Mouse (Mus musculus) thymus, adult 2 months (tissue): ENCODE data around the gene Ubr2. TPM values are rescaled to one million over a fixed set of nuclear protein-coding genes. Genes with fewer than 3 reads are reported as not detected.

Experiments used
- DNase-seq: peaks from one replicate; pipeline ENCODE4 v3.0.0; 2021
- H3K27ac ChIP-seq: fragments of 200-500 bp; 2 replicates; pipeline ENCODE4 v1.5.1; 2012; ENCODE audit warnings: low read length, control low read depth; ENCODE audit not compliant: control insufficient read depth, insufficient read depth
- H3K27me3 ChIP-seq: fragments of 200-500 bp; 2 replicates; pipeline ENCODE4 v1.6.1; 2012; ENCODE audit warnings: mild to moderate bottlenecking, low read length, moderate library complexity, mixed read lengths; ENCODE audit not compliant: control insufficient read depth, insufficient read depth
- H3K36me3 ChIP-seq: fragments of 200-500 bp; 2 replicates; pipeline ENCODE4 v1.6.1; 2012; ENCODE audit warnings: mild to moderate bottlenecking, low read length, moderate library complexity; ENCODE audit not compliant: control insufficient read depth, insufficient read depth
- H3K4me1 ChIP-seq: fragments of 200-500 bp; replicated peaks from 2 replicates; pipeline ENCODE4 v1.6.1; 2012; ENCODE audit warnings: low read length; ENCODE audit not compliant: control insufficient read depth, insufficient read depth
- H3K4me3 ChIP-seq: fragments of 200-500 bp; 2 replicates; pipeline ENCODE4 v1.5.1; 2012; ENCODE audit warnings: mild to moderate bottlenecking, low read length, control low read depth, moderate library complexity; ENCODE audit not compliant: control insufficient read depth, insufficient read depth
- CTCF ChIP-seq: fragments of 200-500 bp; IDR thresholded peaks from 2 replicates; pipeline ENCODE4 v1.5.1; 2012; ENCODE audit warnings: mild to moderate bottlenecking, control low read depth, low read length, moderate library complexity, borderline replicate concordance; ENCODE audit not compliant: control insufficient read depth, poor library complexity, insufficient read depth; ENCODE audit errors: extremely low read depth
- POLR2A ChIP-seq: fragments of 200-500 bp; IDR thresholded peaks from 2 replicates; pipeline ENCODE4 v1.6.1; 2012; ENCODE audit warnings: mild to moderate bottlenecking, low read length, control low read depth, moderate library complexity; ENCODE audit not compliant: control insufficient read depth, poor library complexity, insufficient read depth; ENCODE audit errors: extremely low read depth
- WGBS: fragments of 180-500 bp; shearing (Covaris S2); methylation state at CpG from one replicate; pipeline ENCODE4 v1.1.7; 2018; 5-methylcytosine and 5-hydroxymethylcytosine counted together
- polyA plus RNA-seq: library from polyadenylated mRNA; depleted of rRNA; stranded (reverse); fragments of >200 nt; gene quantifications from 2 replicates; pipeline ENCODE4 v1.2.3, GENCODE M21; 2012

The Ubr2 gene
- polyA plus RNA-seq, 1 experiment = 61.9 TPM

DNA sequence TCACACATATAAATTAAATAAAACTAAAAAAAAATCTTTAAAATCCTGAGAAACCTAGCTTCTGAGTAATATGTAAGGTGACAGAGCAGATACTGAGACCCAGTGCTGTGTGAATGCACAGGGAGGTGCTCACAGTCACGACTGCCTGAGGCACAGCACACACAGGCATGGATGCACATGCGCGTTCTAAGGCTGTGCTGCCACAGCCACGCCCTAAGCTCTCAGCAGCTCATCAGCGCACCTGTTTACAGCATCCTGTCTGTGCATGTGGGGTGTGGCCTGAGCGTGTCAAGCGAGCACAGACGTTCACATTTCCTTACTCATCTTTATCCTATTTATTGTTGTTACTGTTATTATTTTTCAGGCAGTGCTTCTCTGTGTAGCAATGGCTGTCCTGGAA lies 69.9 kb downstream of the Ubr2 start:
- no peak overlapping the region for H3K27ac ChIP-seq
- no peaks in the 10 kb centered on the region for H3K27me3 ChIP-seq
- WGBS = 96% methylated on average over 8 of the region's 8 CpGs
- DNase-seq = no peak
- peaks cover 81% of the 10 kb centered on the region for H3K36me3 ChIP-seq
- TF ChIP-seq CTCF (no peak), POLR2A (no peak)
- no peak overlapping the region for H3K4me3 ChIP-seq
- no peaks in the 10 kb centered on the region for H3K4me1 ChIP-seq

- TF ChIP-seq CTCF (0 out of 2 replicates have a peak, but pooled peaks have one; percentile 52), POLR2A (no peak)
- WGBS = 91% methylated on average over 19 of the region's 19 CpGs
- Histone ChIP-seq H3K27ac (no peak overlapping the region), H3K4me1 (no peaks in the 10 kb centered on the region), H3K36me3 (peaks cover 62% of the 10 kb centered on the region), H3K4me3 (no peak overlapping the region), H3K27me3 (no peaks in the 10 kb centered on the region)
- peak; percentile 60 for DNase-seq
These were observed 76.6 kb downstream of the Ubr2 start for GRCm38 (mm10) chr17:46933557-46934348.

GRCm38 (mm10) chr17:46932961-46933360 lies 77.4 kb downstream of the Ubr2 start:
- no peak overlapping the region for H3K4me3 ChIP-seq
- DNase-seq = no peak
- H3K4me1 ChIP-seq = no peaks in the 10 kb centered on the region
- no peak for TF ChIP-seq CTCF
- TF ChIP-seq POLR2A = no peak
- no peak overlapping the region for H3K27ac ChIP-seq
- H3K27me3 ChIP-seq = no peaks in the 10 kb centered on the region
- 95% methylated on average over 5 of the region's 5 CpGs for WGBS
- peaks cover 54% of the 10 kb centered on the region for H3K36me3 ChIP-seq

DNA sequence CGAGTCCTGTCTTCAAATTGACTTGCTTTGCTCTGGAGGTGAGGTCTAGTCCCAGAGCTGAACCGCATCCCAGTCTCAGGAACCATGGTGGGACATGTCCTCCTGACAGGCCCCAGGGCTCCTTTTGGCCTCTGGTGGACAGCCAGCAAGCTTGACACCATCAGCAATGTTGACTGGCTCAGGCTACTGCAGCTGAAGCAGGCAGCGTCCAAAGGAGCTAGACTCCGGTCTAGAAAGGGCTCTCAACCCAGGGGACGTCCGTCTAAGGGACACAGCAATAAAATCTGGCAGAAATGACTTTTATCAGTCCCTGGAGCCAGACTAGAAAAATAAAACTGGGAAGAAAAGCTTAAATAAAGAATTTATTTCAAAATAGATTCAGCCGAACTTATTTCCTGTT lies 80.5 kb downstream of the Ubr2 start:
- no peaks in the 10 kb centered on the region for H3K4me1 ChIP-seq

GRCm38 (mm10) chr17:46929277-46929676 lies 81.1 kb downstream of the Ubr2 start:
- DNase-seq = no peak
- Histone ChIP-seq H3K36me3 (peaks cover 33% of the 10 kb centered on the region), H3K4me1 (no peaks in the 10 kb centered on the region), H3K27ac (no peak overlapping the region), H3K4me3 (no peak overlapping the region), H3K27me3 (no peaks in the 10 kb centered on the region)
- no peak for TF ChIP-seq CTCF
- TF ChIP-seq POLR2A = no peak
- 96% methylated on average over 12 of the region's 12 CpGs for WGBS

More for the DNA sequence above, 80.5 kb downstream of the Ubr2 start:
- Histone ChIP-seq H3K27me3 (no peaks in the 10 kb centered on the region), H3K36me3 (peaks cover 39% of the 10 kb centered on the region), H3K27ac (no peak overlapping the region), H3K4me3 (no peak overlapping the region)
- TF ChIP-seq CTCF (no peak), POLR2A (no peak)
- DNase-seq = no peak
- 97% methylated on average over 7 of the region's 7 CpGs for WGBS

DNA sequence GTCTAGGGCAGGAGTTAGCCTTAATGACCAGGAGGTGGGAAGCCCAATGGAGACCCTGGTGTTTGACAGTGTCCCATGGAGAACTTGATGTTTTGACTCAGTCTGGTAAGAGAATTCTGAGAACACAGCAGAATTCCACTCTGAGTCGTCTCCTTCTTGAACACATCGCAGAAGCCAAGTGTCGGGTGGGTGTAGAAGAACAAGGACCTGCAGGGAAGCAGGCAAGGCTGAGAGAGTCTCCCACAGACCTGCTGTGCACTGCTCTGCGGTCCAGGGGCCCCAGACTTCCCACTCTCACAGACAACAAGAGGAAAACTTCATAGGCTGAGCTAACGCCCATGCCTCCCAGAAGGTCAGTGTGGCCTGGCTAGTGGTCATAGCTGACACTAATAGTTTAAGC lies 82.6 kb downstream of the Ubr2 start:
- no peak for DNase-seq
- H3K27ac ChIP-seq = no peak overlapping the region
- H3K27me3 ChIP-seq = no peaks in the 10 kb centered on the region
- H3K36me3 ChIP-seq = peaks cover 18% of the 10 kb centered on the region
- TF ChIP-seq CTCF (no peak), POLR2A (no peak)
- H3K4me1 ChIP-seq = no peaks in the 10 kb centered on the region
- H3K4me3 ChIP-seq = no peak overlapping the region
- WGBS = 96% methylated on average over 5 of the region's 5 CpGs

DNA sequence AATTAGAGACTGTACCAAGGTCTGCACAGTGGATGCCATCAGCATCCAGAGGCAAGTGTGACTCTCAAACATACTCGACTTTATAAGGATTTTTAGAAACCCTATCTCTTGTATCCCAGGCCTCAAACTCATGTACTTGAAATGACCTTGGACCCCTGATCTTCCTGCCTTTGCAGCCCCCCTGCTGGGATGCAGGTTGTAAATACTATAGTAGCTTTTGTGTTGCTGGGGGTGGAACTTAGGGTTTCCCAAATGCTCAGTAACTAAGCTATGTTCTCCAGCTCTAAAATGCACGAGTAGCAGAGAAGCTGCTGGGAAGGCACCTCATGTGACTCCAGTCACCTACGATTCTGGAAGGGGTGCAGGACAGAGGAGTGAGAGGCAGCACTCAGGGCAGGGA lies 83.4 kb downstream of the Ubr2 start:
- Histone ChIP-seq H3K4me3 (no peak overlapping the region), H3K4me1 (no peaks in the 10 kb centered on the region), H3K36me3 (peaks cover 10% of the 10 kb centered on the region), H3K27ac (no peak overlapping the region), H3K27me3 (no peaks in the 10 kb centered on the region)
- no peak for DNase-seq
- WGBS = 85% methylated on average over 3 of the region's 3 CpGs
- TF ChIP-seq POLR2A (no peak), CTCF (no peak)
